In genomic region chr8:64711544-64711943, GRCm38 (mm10) we compare ENCODE assay signal across 21 mouse cellular contexts. TPM values are rescaled to one million over a fixed set of nuclear protein-coding genes. Genes with fewer than 3 reads are reported as not detected.
DNase-seq lines count a peak whose midpoint lies in the region; TF ChIP-seq lines count a peak whose summit lies in the region.
"Had no signal": no experiment of that assay in that cellular context is flagged by ENCODE, and none has a peak within 500 bp of the region (broad histone marks: within the 10 kb centered on the region; RNA-seq: fewer than 3 reads in every experiment).

No protein-coding gene starts in this region.

- no peaks in the 10 kb centered on the region for H3K27me3 ChIP-seq in heart, embryonic 10.5 days (ENCODE audit: insufficient read depth, poor library complexity, severe bottlenecking)
- no peaks in the 10 kb centered on the region for H3K27me3 ChIP-seq in myocyte (ENCODE audit: control insufficient read depth, insufficient read depth, insufficient read length)
- H3K27me3 ChIP-seq: CH12.LX, Patski had no signal

- no peaks in the 10 kb centered on the region for H3K9me3 ChIP-seq in heart, embryonic 10.5 days
- H3K9me3 ChIP-seq: G1E had no signal

- no peak overlapping the region for H3K4me3 ChIP-seq in heart, embryonic 10.5 days
- H3K4me3 ChIP-seq in myocyte, result no peak overlapping the region

- intact Hi-C loops in heart, postnatal 14 days (cut with DNase I), result no loop called here

- WGBS in heart, embryonic 10.5 days, result 29% methylated on average over 1 of the region's 1 CpGs

- H3K36me3 ChIP-seq in heart, embryonic 10.5 days, result peaks cover 7% of the 10 kb centered on the region
- H3K36me3 ChIP-seq in myocyte (ENCODE audit: control insufficient read depth, insufficient read depth), result peaks cover 7% of the 10 kb centered on the region

- TF ChIP-seq POLR2A in myocyte (IDR thresholded peaks at IDR 0.05; ENCODE audit: insufficient read length, low read depth), result no peak

- no peaks in the 10 kb centered on the region for H3K79me2 ChIP-seq in myocyte (ENCODE audit: control insufficient read depth, insufficient read depth)

- H3ac ChIP-seq in myocyte (ENCODE audit: control insufficient read depth, insufficient read length), result no peak overlapping the region

- no peak overlapping the region for H3K4me2 ChIP-seq in myocyte (ENCODE audit: low read depth)

- H3K27ac ChIP-seq in heart, embryonic 10.5 days, result 0 out of 2 replicates have a peak overlapping the region, but pooled peaks have one; percentile 22

- DNase-seq in heart, adult 11 months, result peak; percentile 2
- DNase-seq in heart, postnatal 14 days, result no peak
- no peak for DNase-seq in heart, embryonic 10.5 days (ENCODE audit: low spot score)
- DNase-seq in heart, adult 8-10 months (ENCODE audit: low spot score), result no peak
- no peak for DNase-seq in c-Kit-positive CD71-positive TER-119-positive erythroid progenitor cells, embryonic 14.5 days (ENCODE audit: low spot score)
- DNase-seq: adrenal gland, adult 2 months; adrenal gland, adult 8-10 months; adrenal gland, postnatal 10 days; adrenal gland, postnatal 14 days; adrenal gland, postnatal 25 days; adrenal gland, postnatal 36 days; B cell, adult 2 months; cerebellum, adult 11 months; cerebellum, adult 11-12 months; cerebellum, adult 18-20 months; cerebellum, adult 2 months had no signal

- H3K4me1 ChIP-seq in heart, embryonic 10.5 days, result no peaks in the 10 kb centered on the region

TF ChIP-seq in myocyte, 11 proteins besides CTCF, POLR2A, EP300 and RAD21:
- no peak for TF ChIP-seq MYOD1 (IDR thresholded peaks at IDR 0.05; ENCODE audit: control insufficient read depth in 1 of 3, insufficient read length in 2 of 3, low read depth in 2 of 3)
- peak; percentile 54 for TF ChIP-seq SRF (IDR thresholded peaks at IDR 0.05; ENCODE audit: control insufficient read depth, insufficient read length, low read depth)
- TF ChIP-seq TCF3 (IDR thresholded peaks at IDR 0.05; ENCODE audit: insufficient read length, low read depth), result no peak
- no peak for TF ChIP-seq MYOG (IDR thresholded peaks at IDR 0.05; ENCODE audit: control insufficient read depth in 1 of 3, insufficient read depth in 1 of 3, insufficient read length in 2 of 3, low read depth in 2 of 3)
- TF ChIP-seq MAX (IDR thresholded peaks at IDR 0.05; ENCODE audit: low read depth), result no peak
- no peak for TF ChIP-seq CEBPB (IDR thresholded peaks at IDR 0.05; ENCODE audit: insufficient read depth, poor library complexity, severe bottlenecking)
- TF ChIP-seq E2F4 (IDR thresholded peaks at IDR 0.05; ENCODE audit: insufficient read depth), result no peak

RNA-seq across cellular contexts. Expression of gene Cpe, which starts 18.7 kb away (rescaled TPM):
- 100 to 1,000 TPM; 283 to 292 TPM for total RNA-seq in heart, postnatal 14 days (2021)
- 67.0 and 69.2 TPM in 2 replicates for polyA plus RNA-seq in heart, embryonic 10.5 days (2016; fragmentation: Nextera tagmentation; extraction: Ambion mirVana)
- 100 to 1,000 TPM; 257 to 289 (median 273) TPM for total RNA-seq in heart, adult 8-10 months (2022)
- 44.3 TPM for polyA plus RNA-seq in myocyte (2012; fragmentation: generic; extraction: Trizol)
- total RNA-seq: MEL had no signal
- polyA plus RNA-seq: G1E had no signal

RNA-seq across cellular contexts. Expression of gene Msmo1, which starts 22.0 kb away (rescaled TPM):
- 1 to 10 TPM; 7.7 to 8.8 TPM for total RNA-seq in heart, postnatal 14 days (2021)
- 105 and 111 TPM in 2 replicates for polyA plus RNA-seq in heart, embryonic 10.5 days (2016; fragmentation: Nextera tagmentation; extraction: Ambion mirVana)
- 1 to 10 TPM; 5.1 to 9.7 (median 7.5) TPM for total RNA-seq in heart, adult 8-10 months (2022)
- polyA plus RNA-seq in myocyte (2012; fragmentation: generic; extraction: Trizol), result 65.0 TPM
